Mouse (Mus musculus): ENCODE measurements around the gene Gucy2g. TPM values are rescaled to one million over a fixed set of nuclear protein-coding genes. Genes with fewer than 3 reads are reported as not detected.

The Gucy2g gene
- polyA plus RNA-seq, 1 experiment from 2014 or later = 0.05 TPM

DNA sequence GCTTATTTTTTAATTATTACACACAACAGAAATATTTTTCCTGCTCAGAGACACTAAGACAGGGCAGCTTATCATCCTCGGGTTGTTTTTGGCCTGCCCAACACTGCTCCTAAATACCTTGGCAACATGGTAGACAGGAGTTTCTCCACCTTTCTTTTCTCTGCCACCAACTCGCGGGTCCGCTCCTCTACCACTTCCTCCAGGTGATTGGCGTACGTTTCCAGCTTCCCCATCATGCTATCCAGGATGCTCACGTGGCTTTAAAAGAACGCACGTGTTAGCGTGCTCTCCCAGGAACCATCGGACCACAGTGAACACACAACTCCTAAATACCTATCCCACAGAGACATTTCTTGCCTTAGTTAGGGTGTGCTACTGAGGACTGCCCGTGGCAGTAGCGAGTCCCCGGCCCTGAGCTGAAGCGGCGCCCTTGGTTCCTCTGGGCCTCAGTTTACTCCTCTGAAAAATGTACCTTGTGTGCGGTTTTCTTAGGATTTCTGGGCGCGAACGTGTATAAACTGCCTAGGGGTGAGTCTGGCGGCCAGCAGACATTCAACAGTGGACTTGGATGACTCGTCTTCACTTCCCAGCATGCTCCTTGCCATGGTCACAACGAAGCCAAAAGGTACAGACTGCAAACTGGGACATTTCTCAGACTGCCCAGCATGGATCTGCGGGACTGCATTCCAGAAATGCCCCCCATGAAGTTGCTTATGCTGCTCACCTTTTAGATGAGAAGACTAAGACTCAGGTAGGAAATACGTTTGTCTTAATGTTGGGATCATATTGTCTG lies 33.1 kb downstream of the Gucy2g start:
- Histone ChIP-seq H3K9ac (ENCODE audit: low read depth, low read length) (no peak overlapping the region), H3K4me3 (ENCODE audit: low read length) (no peak overlapping the region), H3K9me3 (ENCODE audit: control insufficient read depth, low read length) (no peaks in the 10 kb centered on the region), H3K27ac (ENCODE audit: low read depth, low read length) (no peak overlapping the region), H3K36me3 (ENCODE audit: control insufficient read depth, insufficient read depth, low read length) (no peaks in the 10 kb centered on the region), H3K27me3 (ENCODE audit: control insufficient read depth, insufficient read depth, low read length) (no peaks in the 10 kb centered on the region), H3K4me1 (ENCODE audit: control insufficient read depth, insufficient read depth, low read length) (no peaks in the 10 kb centered on the region), H3K4me2 (replicated peaks; ENCODE audit: low read depth, low read length) (no peak overlapping the region)
- 61% methylated on average over 25 of the region's 25 CpGs for WGBS
- no peak for ATAC-seq (ENCODE audit: low FRiP score, low TSS enrichment)

DNA sequence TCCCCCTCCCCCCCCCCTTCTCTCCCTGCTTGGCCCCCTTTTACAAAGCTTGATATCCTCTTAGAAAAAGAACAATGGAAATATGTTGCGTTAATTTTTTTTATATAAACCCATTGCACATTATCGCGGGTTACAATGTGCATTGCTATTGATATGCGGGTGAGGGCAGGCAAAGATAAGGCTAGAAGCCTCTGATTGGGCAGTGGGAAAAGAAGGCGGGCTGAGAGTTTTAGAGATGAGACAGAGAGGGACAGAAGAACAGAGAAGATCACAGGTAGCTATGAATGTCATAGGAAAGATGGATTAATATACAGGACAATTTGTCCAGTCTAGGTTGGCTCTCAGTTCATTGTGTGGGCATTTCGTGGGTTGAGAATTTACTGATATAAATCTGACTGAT lies 33.8 kb downstream of the Gucy2g start:
- ATAC-seq (ENCODE audit: low FRiP score, low TSS enrichment) = no peak
- Histone ChIP-seq H3K27ac (ENCODE audit: low read depth, low read length) (no peak overlapping the region), H3K4me2 (replicated peaks; ENCODE audit: low read depth, low read length) (no peak overlapping the region), H3K27me3 (ENCODE audit: control insufficient read depth, insufficient read depth, low read length) (no peaks in the 10 kb centered on the region), H3K4me3 (ENCODE audit: low read length) (no peak overlapping the region), H3K4me1 (ENCODE audit: control insufficient read depth, insufficient read depth, low read length) (no peaks in the 10 kb centered on the region), H3K9ac (ENCODE audit: low read depth, low read length) (no peak overlapping the region), H3K36me3 (ENCODE audit: control insufficient read depth, insufficient read depth, low read length) (no peaks in the 10 kb centered on the region), H3K9me3 (ENCODE audit: control insufficient read depth, low read length) (no peaks in the 10 kb centered on the region)
- 57% methylated on average over 6 of the region's 6 CpGs for WGBS

DNA sequence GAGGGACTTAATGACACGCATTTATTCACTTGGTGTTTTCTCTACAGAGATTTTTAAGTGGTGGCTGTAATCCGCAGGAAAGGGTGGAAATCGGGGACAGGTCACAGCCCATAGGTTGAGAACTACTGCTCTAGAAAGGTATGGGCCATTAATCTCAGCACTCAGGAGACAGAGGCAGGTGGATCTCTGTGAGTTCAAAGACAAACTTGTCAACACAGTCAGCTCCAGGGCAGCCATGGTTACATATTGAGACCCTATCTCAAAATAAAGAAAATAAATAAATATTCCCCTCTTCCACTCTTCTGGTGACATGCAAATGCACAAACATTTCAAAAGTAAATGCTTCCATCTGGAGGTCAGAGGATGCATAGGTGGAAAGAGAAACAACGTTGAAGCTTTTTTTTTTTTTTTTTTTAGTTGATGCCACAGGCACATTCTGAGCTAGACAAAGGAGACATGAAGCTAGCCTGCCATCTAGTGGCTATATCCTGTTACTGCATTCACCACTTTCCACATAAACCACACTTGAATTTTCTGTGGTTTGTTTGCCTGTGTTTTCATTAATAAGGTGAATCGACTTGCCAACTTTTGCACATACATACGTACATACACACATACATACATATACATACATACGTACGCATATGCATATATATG lies 34.4 kb downstream of the Gucy2g start:
- Histone ChIP-seq H3K27ac (ENCODE audit: low read depth, low read length) (no peak overlapping the region), H3K4me2 (replicated peaks; ENCODE audit: low read depth, low read length) (no peak overlapping the region), H3K9ac (ENCODE audit: low read depth, low read length) (no peak overlapping the region), H3K9me3 (ENCODE audit: control insufficient read depth, low read length) (no peaks in the 10 kb centered on the region), H3K4me3 (ENCODE audit: low read length) (no peak overlapping the region), H3K4me1 (ENCODE audit: control insufficient read depth, insufficient read depth, low read length) (no peaks in the 10 kb centered on the region), H3K27me3 (ENCODE audit: control insufficient read depth, insufficient read depth, low read length) (no peaks in the 10 kb centered on the region), H3K36me3 (ENCODE audit: control insufficient read depth, insufficient read depth, low read length) (no peaks in the 10 kb centered on the region)
- ATAC-seq (ENCODE audit: low FRiP score, low TSS enrichment) = no peak
- WGBS = 39% methylated on average over 8 of the region's 8 CpGs

DNA sequence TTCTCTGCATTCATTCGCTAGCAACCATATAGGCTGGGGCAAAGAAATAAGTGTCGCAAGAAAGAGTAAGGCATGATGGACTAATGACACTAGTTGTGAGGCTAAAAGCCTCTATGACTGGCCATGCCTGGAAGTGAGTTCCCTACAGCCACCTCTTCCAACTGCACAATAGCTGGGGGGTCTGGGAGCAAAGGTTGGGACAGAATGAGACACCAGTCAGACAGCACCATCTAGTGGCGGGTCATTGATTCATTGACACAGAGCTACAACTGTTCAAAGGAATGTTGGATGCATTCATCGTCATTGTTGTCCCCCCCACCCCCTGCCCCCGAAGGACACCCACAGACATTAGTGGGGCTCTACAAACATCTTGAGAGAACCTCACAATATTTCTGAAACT lies 42.7 kb downstream of the Gucy2g start:
- ATAC-seq (ENCODE audit: low FRiP score, low TSS enrichment) = peak; percentile 68
- Histone ChIP-seq H3K9me3 (ENCODE audit: control insufficient read depth, low read length) (no peaks in the 10 kb centered on the region), H3K4me2 (replicated peaks; ENCODE audit: low read depth, low read length) (peak overlapping the region; percentile 23; the same call in 1 of the 2 replicates), H3K27ac (ENCODE audit: low read depth, low read length) (no peak overlapping the region), H3K4me3 (ENCODE audit: low read length) (no peak overlapping the region), H3K27me3 (ENCODE audit: control insufficient read depth, insufficient read depth, low read length) (no peaks in the 10 kb centered on the region), H3K9ac (ENCODE audit: low read depth, low read length) (no peak overlapping the region), H3K36me3 (ENCODE audit: control insufficient read depth, insufficient read depth, low read length) (no peaks in the 10 kb centered on the region), H3K4me1 (ENCODE audit: control insufficient read depth, insufficient read depth, low read length) (0 out of 2 replicates have a peak, but pooled peaks cover 3% of the 10 kb centered on the region)
- WGBS = 37% methylated on average over 5 of the region's 5 CpGs

DNA sequence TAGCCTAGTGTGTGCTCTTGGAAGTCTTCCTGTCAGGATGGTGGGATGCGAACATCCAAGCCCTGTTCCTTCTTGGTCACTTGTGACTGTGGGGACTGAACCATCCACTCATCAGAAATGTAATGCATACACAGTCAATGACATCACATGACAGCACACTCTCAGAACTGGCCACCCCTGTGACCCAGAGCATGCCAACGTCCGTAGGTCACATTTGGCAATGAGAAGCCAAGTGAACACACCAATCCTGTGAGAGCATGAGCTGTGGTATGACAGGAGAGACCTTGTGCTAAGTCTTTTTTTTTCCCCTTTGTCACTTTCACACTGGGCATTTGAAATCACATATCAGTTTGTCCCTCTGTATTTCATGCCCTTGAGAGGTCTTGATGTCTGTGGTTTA lies 45.5 kb downstream of the Gucy2g start:
- WGBS = 90% methylated on average over 3 of the region's 3 CpGs
- Histone ChIP-seq H3K4me2 (replicated peaks; ENCODE audit: low read depth, low read length) (no peak overlapping the region), H3K9ac (ENCODE audit: low read depth, low read length) (no peak overlapping the region), H3K27ac (ENCODE audit: low read depth, low read length) (no peak overlapping the region), H3K4me3 (ENCODE audit: low read length) (no peak overlapping the region), H3K9me3 (ENCODE audit: control insufficient read depth, low read length) (no peaks in the 10 kb centered on the region), H3K27me3 (ENCODE audit: control insufficient read depth, insufficient read depth, low read length) (no peaks in the 10 kb centered on the region), H3K4me1 (ENCODE audit: control insufficient read depth, insufficient read depth, low read length) (peaks cover 6% of the 10 kb centered on the region; the same call in 1 of the 2 replicates), H3K36me3 (ENCODE audit: control insufficient read depth, insufficient read depth, low read length) (no peaks in the 10 kb centered on the region)
- no peak for ATAC-seq (ENCODE audit: low FRiP score, low TSS enrichment)

DNA sequence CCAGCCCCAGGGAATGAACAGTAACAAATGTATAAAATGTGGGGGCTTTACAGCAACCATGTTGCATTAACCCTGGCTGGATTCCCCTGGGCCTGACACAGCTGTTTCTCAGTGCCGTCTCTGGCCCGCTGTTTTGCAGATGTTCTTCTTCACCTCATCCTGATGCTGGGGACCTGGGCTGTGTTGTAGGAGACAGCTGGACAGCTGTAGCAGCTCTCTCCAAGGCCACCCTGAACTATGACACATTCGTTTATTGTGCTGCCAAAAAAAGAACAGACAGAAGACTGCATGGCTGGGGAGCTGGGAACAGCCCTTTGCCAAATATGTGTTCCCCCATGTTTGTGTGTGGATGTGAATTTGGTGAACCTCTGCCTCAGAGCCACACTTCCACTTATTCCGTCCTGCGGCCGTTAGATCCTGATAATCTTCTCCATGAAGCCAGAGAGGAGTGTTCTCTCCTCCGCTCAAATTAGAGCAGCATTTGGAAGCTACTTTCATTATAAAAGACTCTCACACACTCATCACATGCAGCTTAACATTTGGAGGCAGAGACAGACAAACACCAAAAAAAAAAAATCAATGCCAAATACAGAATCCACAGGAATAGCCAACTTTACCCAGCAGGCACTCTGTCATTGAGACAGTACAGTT lies 46.4 kb downstream of the Gucy2g start:
- peak overlapping the region; percentile 42; the same call in 1 of the 2 replicates for H3K27ac ChIP-seq (ENCODE audit: low read depth, low read length)
- H3K4me1 ChIP-seq (ENCODE audit: control insufficient read depth, insufficient read depth, low read length) = peaks cover 6% of the 10 kb centered on the region; the same call in 1 of the 2 replicates
- H3K4me2 ChIP-seq (replicated peaks; ENCODE audit: low read depth, low read length) = no peak overlapping the region
- no peaks in the 10 kb centered on the region for H3K36me3 ChIP-seq (ENCODE audit: control insufficient read depth, insufficient read depth, low read length)
- no peak overlapping the region for H3K4me3 ChIP-seq (ENCODE audit: low read length)
- H3K9me3 ChIP-seq (ENCODE audit: control insufficient read depth, low read length) = no peaks in the 10 kb centered on the region
- no peaks in the 10 kb centered on the region for H3K27me3 ChIP-seq (ENCODE audit: control insufficient read depth, insufficient read depth, low read length)
- H3K9ac ChIP-seq (ENCODE audit: low read depth, low read length) = no peak overlapping the region
- 51% methylated on average over 7 of the region's 7 CpGs for WGBS
- peak; percentile 85 for ATAC-seq (ENCODE audit: low FRiP score, low TSS enrichment)

DNA sequence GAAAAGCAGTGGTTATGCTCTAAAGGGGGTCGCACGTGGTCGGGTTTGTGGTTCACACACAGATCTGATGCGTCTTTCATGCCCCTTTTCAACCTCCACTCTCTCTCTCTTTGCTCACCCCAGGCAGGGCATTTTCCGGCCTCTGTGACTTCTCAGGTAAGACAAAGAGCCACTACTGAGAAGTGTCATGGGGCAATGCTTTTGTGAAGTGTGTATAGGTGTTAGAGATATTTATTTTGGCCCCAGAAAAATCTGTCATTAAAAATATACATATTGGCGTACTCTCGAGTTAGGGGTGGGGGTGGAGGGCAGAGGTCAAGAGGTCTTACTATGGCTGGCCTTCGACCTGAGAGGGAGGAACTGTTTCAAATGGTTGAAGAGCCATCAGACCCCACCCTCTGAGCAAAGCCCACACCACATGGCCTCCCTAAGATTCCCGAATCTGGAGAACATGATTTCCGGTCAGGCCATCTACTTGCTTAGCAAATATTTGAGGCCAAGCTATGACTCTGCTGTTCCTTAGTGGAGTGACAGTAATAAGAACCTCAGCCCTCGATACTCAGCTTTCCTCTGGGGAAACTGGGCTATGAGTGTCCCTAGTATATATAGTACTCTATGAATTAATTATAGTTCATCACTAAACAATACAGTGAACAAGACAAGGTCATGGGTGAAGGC lies 47.2 kb downstream of the Gucy2g start:
- WGBS = 69% methylated on average over 11 of the region's 11 CpGs
- Histone ChIP-seq H3K27ac (ENCODE audit: low read depth, low read length) (peak overlapping the region; percentile 42; the same call in 1 of the 2 replicates), H3K4me1 (ENCODE audit: control insufficient read depth, insufficient read depth, low read length) (peaks cover 6% of the 10 kb centered on the region; the same call in 1 of the 2 replicates), H3K9me3 (ENCODE audit: control insufficient read depth, low read length) (no peaks in the 10 kb centered on the region), H3K36me3 (ENCODE audit: control insufficient read depth, insufficient read depth, low read length) (no peaks in the 10 kb centered on the region), H3K4me3 (ENCODE audit: low read length) (no peak overlapping the region), H3K4me2 (replicated peaks; ENCODE audit: low read depth, low read length) (no peak overlapping the region), H3K27me3 (ENCODE audit: control insufficient read depth, insufficient read depth, low read length) (no peaks in the 10 kb centered on the region), H3K9ac (ENCODE audit: low read depth, low read length) (no peak overlapping the region)
- 0 out of 2 replicates have a peak, but pooled peaks have one; percentile 47 for ATAC-seq (ENCODE audit: low FRiP score, low TSS enrichment)

DNA sequence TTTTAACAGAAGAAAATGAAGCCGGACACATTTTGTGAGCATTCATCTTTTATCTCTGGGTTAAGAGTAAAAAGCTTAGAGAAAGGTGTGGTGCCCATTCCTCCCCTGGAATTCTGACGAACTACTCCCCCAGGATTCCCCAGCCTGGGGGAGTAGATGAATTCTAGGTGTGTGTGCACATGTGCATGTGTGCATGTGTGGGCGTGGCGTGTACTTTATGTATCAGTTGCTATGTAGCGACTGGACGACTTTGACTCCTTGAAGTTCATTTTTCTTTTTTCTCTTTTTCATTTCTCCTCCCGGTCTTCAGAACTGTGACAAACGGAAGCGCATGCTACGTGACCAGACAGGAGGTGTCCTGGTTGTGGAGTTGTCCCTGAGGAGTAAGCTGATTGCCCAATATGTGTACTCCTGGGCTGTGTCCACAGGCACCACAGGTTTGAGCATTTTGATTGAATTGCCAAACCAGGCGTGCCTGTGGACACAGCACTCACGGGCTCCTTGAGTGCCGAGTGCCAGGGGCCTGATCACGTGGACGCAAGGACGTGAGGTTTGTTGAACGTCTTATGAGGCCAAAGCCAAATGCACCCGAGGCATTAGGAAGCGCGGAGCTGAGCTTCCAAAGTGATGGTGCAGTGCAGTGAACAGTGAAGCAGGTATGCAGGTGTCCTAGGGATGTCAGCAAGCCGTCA lies 48.6 kb downstream of the Gucy2g start:
- no peak overlapping the region for H3K9ac ChIP-seq (ENCODE audit: low read depth, low read length)
- no peak overlapping the region for H3K4me3 ChIP-seq (ENCODE audit: low read length)
- H3K27me3 ChIP-seq (ENCODE audit: control insufficient read depth, insufficient read depth, low read length) = no peaks in the 10 kb centered on the region
- no peak overlapping the region for H3K27ac ChIP-seq (ENCODE audit: low read depth, low read length)
- WGBS = 86% methylated on average over 21 of the region's 21 CpGs
- no peaks in the 10 kb centered on the region for H3K36me3 ChIP-seq (ENCODE audit: control insufficient read depth, insufficient read depth, low read length)
- no peaks in the 10 kb centered on the region for H3K9me3 ChIP-seq (ENCODE audit: control insufficient read depth, low read length)
- H3K4me1 ChIP-seq (ENCODE audit: control insufficient read depth, insufficient read depth, low read length) = peaks cover 6% of the 10 kb centered on the region; the same call in 1 of the 2 replicates
- ATAC-seq (ENCODE audit: low FRiP score, low TSS enrichment) = no peak
- H3K4me2 ChIP-seq (replicated peaks; ENCODE audit: low read depth, low read length) = no peak overlapping the region

Measured in kidney, embryonic 14.5 days (tissue).